Mouse (Mus musculus) liver (tissue): ENCODE results near the gene Cldn14.

Source experiments
- DNase-seq: peaks from one replicate; pipeline ENCODE4 v3.0.0-alpha.2; 2020; ENCODE audit warnings: mixed read lengths

Cldn14 gene

DNA sequence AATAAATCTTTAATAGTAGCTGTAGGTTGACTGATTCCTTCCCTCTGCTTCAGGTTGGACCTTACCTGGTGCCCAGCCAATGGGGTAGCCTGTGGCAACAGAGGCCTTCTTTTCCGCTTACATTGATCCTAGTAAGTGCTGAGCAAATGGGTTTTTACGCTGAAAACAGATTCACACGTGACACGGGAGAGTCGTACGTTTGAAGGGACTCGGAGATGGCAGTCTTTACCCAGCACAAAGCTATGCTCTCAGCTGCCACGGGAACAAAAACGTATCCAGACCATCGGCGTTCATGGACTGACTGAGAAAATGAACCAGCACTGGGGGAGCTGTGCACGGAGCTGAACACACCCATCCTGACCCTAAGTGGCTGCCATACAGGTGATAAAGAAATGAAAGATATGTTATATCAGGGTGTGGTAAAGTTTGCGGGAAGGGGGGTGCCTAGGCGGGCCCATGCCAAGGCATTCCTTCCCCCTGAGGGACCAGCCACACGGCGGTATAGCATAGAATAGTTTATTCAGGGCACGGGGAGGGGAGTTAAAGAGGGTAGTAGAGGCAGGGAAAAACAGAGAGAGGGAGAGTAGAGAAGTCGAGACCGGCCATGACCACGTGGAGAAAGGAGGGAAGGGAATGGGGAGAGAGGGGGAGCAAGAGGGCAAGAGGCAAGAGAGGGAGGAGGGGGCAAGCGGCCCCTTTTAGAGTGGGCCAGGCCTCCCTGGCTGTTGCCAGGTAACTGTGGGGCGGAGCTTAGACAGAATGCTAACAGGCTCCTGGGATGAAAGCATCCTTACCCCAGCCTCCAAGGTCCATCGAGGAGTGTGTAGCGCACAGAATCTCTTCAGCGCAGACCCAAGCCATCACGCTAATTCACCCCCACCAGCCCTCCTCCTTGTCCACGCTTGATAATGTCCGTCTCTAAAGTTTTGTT lies 97.6 kb downstream of the Cldn14 start:
- DNase-seq: no peak

DNA sequence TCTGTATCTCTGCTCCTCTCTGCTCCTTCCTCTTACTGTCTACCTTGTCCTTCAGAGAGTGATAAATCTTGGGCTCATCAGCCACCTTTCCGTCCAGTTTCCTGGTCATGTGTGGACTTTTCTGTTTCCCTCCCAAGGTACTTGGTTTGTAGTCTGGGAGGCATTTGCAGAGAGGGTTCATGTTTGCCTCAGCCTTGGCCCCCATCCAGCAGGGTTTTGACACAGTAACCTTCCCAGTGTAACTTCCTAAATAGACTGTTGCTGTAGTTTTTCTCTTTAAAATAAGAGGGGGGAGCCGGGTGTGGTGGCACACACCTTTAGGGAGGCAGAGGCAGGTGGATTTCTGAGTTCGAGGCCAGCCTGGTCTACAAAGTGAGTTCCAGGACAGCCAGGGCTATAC lies 98.7 kb downstream of the Cldn14 start:
- no peak for DNase-seq

DNA sequence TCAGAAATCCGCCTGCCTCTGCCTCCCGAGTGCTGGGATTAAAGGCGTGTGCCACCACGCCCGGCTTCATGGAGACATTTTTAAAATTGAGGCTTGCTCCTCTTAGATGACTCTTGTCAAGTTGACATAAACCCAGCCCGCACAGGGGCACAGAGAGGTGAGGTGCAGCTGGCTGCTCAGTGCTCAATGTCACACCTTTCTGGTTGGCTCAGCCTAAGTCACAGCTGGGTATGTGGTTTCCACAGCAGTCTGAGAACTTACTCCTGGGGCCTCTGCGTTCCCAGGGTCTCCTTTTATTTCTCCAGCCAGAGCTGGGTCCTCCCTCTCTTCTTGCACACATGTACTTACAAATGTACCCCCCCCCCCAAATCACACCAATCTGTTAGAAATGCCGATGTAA lies 100.4 kb downstream of the Cldn14 start:
- no peak for DNase-seq

DNA sequence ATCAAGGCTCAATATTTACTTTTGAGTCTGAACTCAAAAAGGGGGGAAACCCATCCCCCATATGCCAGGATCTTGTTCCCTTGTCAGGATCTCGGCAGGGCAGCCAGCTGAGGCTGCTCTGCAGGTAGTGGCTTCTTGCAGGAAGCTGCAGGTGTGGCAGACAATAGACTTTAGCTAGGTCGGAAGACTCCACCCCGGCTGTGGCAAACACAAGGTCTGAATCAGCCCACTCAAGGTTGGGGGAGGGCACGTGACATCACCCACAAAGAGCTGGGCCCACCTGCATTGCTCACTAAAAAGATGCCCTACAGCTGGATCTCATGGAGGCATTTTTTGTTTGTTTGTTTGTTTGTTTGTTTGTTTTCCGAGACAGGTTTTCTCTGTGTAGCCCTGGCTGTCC lies 100.9 kb downstream of the Cldn14 start:
- no peak for DNase-seq

DNA sequence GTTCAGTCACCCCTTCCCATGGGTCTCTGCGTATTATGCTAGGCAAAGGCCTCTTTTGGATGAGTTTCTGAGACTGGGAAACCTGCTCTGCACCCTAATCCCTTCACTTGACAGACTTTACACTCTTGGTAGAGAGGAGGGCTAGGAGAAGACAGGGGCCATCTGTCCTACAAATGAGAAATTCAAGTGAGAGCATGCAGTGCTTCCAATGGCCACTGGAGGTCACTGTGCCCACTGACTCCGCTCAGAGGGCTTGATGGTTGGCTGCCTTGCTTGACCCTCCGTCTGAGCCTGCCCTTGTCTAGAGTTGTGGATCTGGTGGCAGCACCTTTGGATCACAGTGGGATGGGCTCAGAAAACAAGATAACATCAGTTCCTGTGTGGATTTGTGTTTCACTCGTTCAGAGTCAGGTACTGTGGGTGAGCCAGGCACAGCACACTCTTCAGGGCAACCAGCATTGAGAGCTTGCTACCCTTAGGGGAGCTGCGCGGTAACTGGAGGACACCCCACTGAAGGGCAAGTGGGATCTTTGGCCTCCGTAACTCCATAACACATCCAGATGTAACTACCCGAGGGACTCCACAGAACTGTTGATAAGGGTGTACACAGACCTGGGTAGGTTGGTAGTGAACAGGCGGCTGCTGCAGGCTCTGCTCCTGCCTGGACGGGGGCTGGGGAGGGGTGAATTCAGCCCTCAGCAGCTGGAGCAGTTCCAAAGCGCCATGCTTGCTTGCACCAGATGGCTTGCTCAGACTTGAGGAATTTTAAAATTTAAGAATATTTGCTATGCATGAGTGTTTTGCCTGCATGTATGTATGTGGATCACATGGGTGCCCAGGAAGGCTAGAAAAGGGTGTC lies 102.3 kb downstream of the Cldn14 start:
- peak; percentile 62 for DNase-seq

DNA sequence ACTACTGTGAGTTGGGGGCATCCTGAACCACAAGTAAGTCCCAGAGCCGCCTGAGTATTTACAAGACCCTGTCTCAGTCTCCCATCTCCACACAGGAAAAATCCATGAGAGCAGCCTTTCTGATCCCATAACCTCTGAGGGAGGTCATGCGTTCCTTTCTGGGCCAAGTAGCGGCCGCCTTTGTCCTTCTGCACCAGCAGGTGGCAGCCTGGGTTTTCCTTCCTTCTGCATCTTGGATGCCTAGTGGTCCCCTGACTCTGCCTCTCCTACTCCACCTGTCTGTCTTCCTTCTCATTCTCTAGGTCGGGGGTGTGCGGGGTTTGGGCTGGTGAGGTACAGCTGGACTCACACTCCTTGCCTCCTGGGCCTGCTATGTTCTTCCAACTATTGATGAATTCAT lies 105.6 kb downstream of the Cldn14 start:
- DNase-seq: no peak

DNA sequence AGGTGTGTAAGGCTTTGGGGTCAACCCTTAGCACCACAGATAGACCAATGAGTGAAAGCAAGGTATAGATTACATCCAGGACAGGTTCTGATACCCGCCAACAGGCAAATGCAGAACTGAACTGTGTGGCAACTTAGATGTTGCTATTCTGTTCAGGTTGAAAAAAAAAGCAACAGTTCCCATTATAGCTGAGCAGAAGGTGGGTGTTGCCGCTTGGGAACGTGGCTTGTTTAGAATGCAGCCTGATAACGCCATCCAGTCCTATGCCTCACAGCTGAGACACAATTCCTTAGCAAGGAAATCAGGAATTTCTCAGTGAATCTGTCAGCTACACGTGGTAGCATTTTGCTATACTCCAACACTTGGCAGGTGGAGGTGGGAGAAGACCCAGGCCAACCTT lies 115.4 kb downstream of the Cldn14 start:
- DNase-seq: no peak

DNA sequence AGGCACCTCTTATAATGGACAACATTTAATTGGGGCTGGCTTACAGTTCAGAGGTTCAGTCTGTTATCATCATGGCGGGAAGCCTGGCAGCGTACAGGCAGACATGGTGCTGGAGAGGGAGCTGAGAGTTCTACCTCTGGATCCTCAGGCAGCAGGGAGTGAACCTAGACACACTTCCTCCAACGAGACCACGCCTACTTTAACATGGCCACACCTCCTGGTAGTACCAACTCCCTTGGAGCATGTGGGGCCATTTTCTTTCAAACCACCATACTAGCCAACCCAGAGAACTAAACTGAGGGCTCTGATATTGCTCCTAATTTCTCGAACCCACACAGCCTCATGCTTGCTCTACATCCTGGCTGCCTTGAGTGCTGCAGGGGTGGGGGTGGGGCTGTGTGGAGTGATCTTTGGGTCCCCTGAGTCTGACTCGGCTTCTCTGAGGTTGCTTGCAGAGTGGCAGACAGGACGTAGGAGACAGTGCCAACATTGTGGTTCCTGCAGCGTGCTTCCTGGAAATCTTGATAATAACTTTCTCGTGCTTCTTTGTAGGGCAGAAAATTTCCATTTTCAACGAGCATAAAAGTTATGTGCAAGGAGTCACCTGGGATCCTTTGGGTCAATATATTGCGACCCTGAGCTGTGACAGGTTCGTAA lies 117.6 kb downstream of the Cldn14 start:
- peak; percentile 22 for DNase-seq

DNA sequence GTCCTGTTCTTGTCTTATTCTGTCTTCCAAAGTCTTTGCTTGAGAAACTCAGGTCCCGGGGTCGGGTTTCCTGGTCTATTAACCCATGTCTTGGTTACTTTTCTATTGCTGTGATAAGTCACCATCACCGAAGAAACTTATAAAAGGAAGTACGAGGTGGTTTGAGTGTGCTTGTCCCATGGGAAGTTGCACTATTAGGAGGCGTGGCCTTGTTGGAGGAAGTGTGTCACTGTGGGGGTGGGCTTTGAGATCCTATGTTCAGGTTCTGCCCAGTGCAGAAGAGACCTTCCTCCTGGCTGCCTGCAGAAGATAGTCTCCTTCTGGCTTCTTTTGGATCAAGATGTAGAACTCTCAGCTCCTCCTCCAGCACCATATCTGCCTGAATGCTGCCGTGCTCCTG lies 120.2 kb downstream of the Cldn14 start:
- DNase-seq: no peak

DNA sequence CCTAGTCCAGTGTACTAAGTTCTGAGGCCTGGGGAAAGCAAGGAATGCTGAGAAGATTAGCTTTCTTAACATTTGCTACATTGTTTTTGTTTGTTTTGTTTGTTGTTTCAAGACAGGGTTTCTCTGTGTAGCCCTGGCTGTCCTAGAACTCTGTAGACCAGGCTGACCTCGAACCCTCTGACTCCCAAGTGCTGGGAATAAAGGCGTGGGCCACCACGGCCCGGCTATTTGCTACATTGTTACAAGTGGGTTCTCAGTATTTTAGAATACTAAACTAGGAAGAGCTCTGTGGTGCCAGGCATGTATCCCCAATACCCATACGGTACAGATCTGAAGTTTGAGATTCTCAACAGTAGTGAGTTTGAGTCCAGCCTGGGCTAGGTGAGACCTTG lies 123.9 kb downstream of the Cldn14 start:
- no peak for DNase-seq

DNA sequence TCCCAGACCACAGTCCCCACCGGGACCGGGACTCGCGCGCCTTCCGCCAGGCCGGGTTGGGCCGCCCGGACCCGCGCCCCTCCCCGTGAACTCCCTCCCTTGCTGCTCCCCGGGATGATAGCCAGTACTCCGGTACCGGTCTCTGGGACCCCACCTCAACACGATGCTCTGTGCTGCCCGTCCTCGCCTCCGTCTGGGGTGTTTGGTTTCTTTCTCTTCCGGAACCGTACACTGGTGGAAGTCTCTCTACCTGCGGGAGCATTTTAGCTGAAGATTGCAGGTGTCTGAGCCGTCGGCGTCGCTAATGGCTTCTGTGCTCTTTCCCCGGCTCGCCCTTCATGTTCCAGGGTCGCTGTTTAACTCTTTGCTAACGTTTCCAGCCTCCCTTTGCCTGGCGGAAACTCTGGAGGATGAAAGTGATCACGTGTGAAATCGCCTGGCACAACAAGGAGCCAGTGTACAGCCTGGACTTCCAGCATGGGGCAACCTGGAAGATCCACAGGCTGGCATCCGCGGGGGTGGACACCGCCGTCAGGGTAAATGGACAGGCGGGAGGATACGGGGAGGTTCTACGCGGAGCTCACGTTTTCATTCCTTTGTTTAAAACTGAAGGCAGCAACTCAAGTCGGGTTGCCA lies 124.4 kb downstream of the Cldn14 start:
- peak; percentile 37 for DNase-seq

DNA sequence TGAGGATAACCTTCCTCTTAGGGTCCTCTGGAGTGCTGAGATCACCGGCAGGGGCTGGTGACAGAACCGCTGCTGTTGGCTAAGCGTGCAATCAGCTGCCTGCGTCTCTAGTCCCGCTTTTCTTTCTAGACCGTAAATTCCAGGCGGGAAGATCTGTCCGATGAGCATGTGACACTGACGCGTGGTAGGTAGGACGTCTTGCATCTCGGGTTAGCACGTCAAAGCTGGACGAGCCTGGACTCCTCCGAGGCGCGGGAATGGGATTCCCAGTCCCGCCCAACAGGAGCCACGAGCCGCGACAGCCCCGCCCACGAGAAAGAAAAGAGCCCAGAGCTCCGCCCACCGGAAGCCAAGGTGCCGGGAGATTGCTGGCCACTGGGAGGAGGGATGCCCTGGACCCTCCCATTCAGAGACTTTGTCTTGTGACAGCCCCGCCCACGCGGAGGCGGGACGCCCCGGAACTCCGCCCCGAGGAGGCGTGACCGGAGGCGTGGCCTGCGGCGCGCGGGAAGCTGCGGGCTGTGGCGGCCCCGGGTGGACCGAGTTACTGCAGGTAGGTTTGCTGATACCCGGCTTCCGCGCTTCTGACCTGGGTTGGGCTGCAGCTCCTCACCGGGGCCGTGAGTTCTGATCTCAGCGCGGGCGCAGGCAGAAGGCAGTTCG lies 125.1 kb downstream of the Cldn14 start, which contains the start of gene Chaf1b:
Gene Chaf1b (plus strand): TSS at position 479 of the 663 bp plus-strand sequence.
- DNase-seq: peak; percentile 98

DNA sequence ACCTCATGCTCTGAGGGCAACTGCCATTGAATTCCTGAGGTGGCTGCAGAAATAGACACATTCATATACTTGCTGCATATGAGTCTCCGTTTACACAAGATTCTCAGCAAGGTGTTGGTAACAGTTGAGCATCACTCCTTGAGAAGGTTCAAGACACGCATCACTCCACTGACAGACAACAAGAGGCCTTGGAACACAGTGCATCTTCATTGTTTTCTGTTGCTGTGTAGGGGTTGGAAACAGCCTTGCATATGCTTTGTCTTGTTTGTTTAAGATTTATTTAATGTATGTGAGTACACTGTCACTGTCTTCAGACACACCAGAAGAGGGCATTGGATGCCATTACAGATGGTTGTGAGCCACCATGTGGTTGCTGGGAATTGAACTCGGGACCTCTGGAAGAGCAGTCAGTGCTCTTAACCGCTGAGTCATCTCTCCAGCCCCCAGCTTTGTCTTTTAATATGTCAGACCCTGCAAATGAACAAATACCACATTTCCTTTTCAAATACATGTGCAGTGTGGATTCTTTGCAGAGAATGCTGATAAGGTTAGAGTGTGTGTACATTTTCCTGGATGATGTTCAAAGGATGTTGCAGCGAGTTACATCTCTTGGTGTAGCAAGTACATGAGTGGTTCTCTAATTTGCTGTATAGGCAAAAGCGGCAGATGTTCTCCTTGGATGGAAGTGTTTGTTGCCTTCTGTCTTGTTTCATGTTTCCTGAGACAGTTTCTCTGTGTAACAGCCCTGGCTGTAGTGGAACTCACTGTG lies 130.8 kb downstream of the Cldn14 start:
- DNase-seq: no peak

DNA sequence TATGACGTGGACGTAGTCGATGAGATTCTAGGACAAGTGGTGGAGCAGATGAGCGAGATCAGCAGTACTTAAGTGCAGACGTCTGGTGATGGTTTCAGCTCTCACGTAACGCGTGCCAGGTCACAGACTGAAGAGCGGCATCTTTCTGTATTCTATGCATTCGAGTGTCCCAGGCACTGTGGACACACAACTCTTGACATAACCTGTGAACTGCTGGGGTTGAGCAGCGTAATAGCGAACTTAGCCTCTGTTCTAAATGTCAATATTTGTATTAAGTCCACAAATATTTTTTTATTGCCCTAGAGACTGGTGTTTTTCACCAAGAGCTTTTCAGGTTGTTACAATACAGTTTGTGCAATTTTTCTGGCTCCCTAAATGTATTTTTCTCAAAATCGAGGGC lies 133.8 kb downstream of the Cldn14 start:
- no peak for DNase-seq
